Mouse (Mus musculus) myocyte (in vitro differentiated cells): ENCODE results near the gene Olfr73. TPM values are rescaled to one million over a fixed set of nuclear protein-coding genes. Genes with fewer than 3 reads are reported as not detected.

Experiments
- H3K27me3 ChIP-seq: one replicate; pipeline ENCODE4 v1.6.1; 2011; ENCODE audit not compliant: control insufficient read depth, insufficient read depth, insufficient read length
- H3K36me3 ChIP-seq: one replicate; pipeline ENCODE4 v1.6.1; 2011; ENCODE audit not compliant: control insufficient read depth, insufficient read depth
- H3K4me2 ChIP-seq: one replicate; pipeline ENCODE4 v1.6.1; 2011; ENCODE audit warnings: low read depth, control low read depth
- H3K4me3 ChIP-seq: one replicate; pipeline ENCODE4 v1.5.1; 2011; ENCODE audit warnings: mild to moderate bottlenecking, control low read depth, moderate library complexity
- H3K79me2 ChIP-seq: one replicate; pipeline ENCODE4 v1.6.1; 2011; ENCODE audit not compliant: control insufficient read depth, insufficient read depth
- H3ac ChIP-seq: one replicate; pipeline ENCODE4 v1.6.1; 2011; ENCODE audit not compliant: control insufficient read depth, insufficient read length
- CEBPB ChIP-seq: IDR thresholded peaks from 2 replicates; pipeline ENCODE4 v1.6.1; 2011; ENCODE audit warnings: mild to moderate bottlenecking, moderate library complexity; ENCODE audit not compliant: poor library complexity, insufficient read depth, severe bottlenecking
- E2F4 ChIP-seq: IDR thresholded peaks from one replicate; pipeline ENCODE4 v1.6.1; 2011; ENCODE audit warnings: mild to moderate bottlenecking, control low read depth, moderate library complexity; ENCODE audit not compliant: insufficient read depth
- MAX ChIP-seq: IDR thresholded peaks from one replicate; pipeline ENCODE4 v1.6.1; 2011; ENCODE audit warnings: low read depth, mild to moderate bottlenecking, control low read depth
- MYOD1 ChIP-seq, 3 experiments: IDR thresholded peaks; one replicate each; pipeline ENCODE4 v1.6.1; 2011; ENCODE audit warnings: control low read depth in 2 of 3, low read depth in 2 of 3, mild to moderate bottlenecking in 2 of 3, moderate library complexity in 1 of 3; ENCODE audit not compliant: insufficient read length in 2 of 3, control insufficient read depth in 1 of 3
- MYOG ChIP-seq, 3 experiments: IDR thresholded peaks; one replicate each; pipeline ENCODE4 v1.6.1; 2011; ENCODE audit warnings: control low read depth in 2 of 3, low read depth in 2 of 3, mild to moderate bottlenecking in 2 of 3; ENCODE audit not compliant: insufficient read length in 2 of 3, control insufficient read depth in 1 of 3, insufficient read depth in 1 of 3
- POLR2A ChIP-seq: IDR thresholded peaks from one replicate; pipeline ENCODE4 v1.6.1; 2011; ENCODE audit warnings: low read depth, mild to moderate bottlenecking, control low read depth, moderate library complexity; ENCODE audit not compliant: insufficient read length
- POLR2AphosphoS2 ChIP-seq: IDR thresholded peaks from one replicate; pipeline ENCODE4 v1.6.1; 2011; ENCODE audit warnings: low read depth, control low read depth; ENCODE audit not compliant: insufficient read length
- REST ChIP-seq: IDR thresholded peaks from one replicate; pipeline ENCODE4 v1.6.1; 2011; ENCODE audit warnings: mild to moderate bottlenecking, control low read depth, moderate library complexity; ENCODE audit not compliant: insufficient read depth, insufficient read length
- SRF ChIP-seq: IDR thresholded peaks from one replicate; pipeline ENCODE4 v1.6.1; 2011; ENCODE audit warnings: low read depth; ENCODE audit not compliant: control insufficient read depth, insufficient read length
- TCF12 ChIP-seq: IDR thresholded peaks from one replicate; pipeline ENCODE4 v1.6.1; 2011; ENCODE audit warnings: mild to moderate bottlenecking, control low read depth; ENCODE audit not compliant: poor library complexity, insufficient read depth, severe bottlenecking
- TCF3 ChIP-seq: IDR thresholded peaks from one replicate; pipeline ENCODE4 v1.6.1; 2011; ENCODE audit warnings: low read depth, control low read depth; ENCODE audit not compliant: insufficient read length
- USF1 ChIP-seq: IDR thresholded peaks from one replicate; pipeline ENCODE4 v1.6.1; 2011; ENCODE audit warnings: low read depth, mild to moderate bottlenecking, control low read depth, moderate library complexity
- polyA plus RNA-seq: library from polyadenylated mRNA; unstranded; fragments of >200 nt; fragmentation: generic; extraction: Trizol; gene quantifications from one replicate; pipeline ENCODE4 v1.2.1, GENCODE M21; 2012; ENCODE audit warnings: missing spikeins

Gene Olfr73
- polyA plus RNA-seq, 1 experiment, result not detected

- Histone ChIP-seq H3K4me3 (no peak within 1 kb of the TSS), H3K27me3 (no peaks in the 10 kb centered on the region), H3K79me2 (no peaks in the 10 kb centered on the region), H3K4me2 (no peak within 1 kb of the TSS), H3K36me3 (no peaks in the 10 kb centered on the region), H3ac (no peak within 1 kb of the TSS)
- no peak for TF ChIP-seq CEBPB
- no peak for TF ChIP-seq MAX
- TF ChIP-seq MYOG (IDR thresholded peaks at IDR 0.05; ENCODE audit: control insufficient read depth in 1 of 3, insufficient read depth in 1 of 3, insufficient read length in 2 of 3, low read depth in 2 of 3), result no peak
- no peak for TF ChIP-seq POLR2AphosphoS2
- TF ChIP-seq E2F4, result no peak
- TF ChIP-seq POLR2A, result no peak
- no peak for TF ChIP-seq MYOD1 (IDR thresholded peaks at IDR 0.05; ENCODE audit: control insufficient read depth in 1 of 3, insufficient read length in 2 of 3, low read depth in 2 of 3)
- TF ChIP-seq SRF, result no peak
- no peak for TF ChIP-seq USF1
- no peak for TF ChIP-seq TCF12
- TF ChIP-seq TCF3, result no peak
- TF ChIP-seq REST, result no peak
Measured at GRCm38 (mm10) chr2:87989813-87990212, 47.7 kb downstream of the Olfr73 start, which contains the start of gene Olfr1158. Gene Olfr1158 (plus strand): TSS chr2:87990113.

Other genes starting within 250 kb of the Olfr73 start
- gene Olfr1143, start 237.1 kb downstream of the Olfr73 start, polyA plus RNA-seq, result not detected
- not detected for gene Olfr1145, start 227.9 kb downstream of the Olfr73 start, polyA plus RNA-seq
- not detected for gene Olfr1148, start 207.2 kb downstream of the Olfr73 start, polyA plus RNA-seq
- gene Olfr1150-ps1, start 193.7 kb downstream of the Olfr73 start, polyA plus RNA-seq, result not detected
- gene Olfr1151, start 181.8 kb downstream of the Olfr73 start, polyA plus RNA-seq, result not detected
- gene Olfr1152, start 171.2 kb downstream of the Olfr73 start, polyA plus RNA-seq, result not detected
- gene Olfr1153, start 142.7 kb downstream of the Olfr73 start, polyA plus RNA-seq, result not detected
- gene Olfr1154, start 132.5 kb downstream of the Olfr73 start, polyA plus RNA-seq, result not detected
- not detected for gene Olfr1155, start 92.6 kb downstream of the Olfr73 start, polyA plus RNA-seq
- gene Olfr1156, start 84.6 kb downstream of the Olfr73 start, polyA plus RNA-seq, result not detected
- not detected for gene Olfr1157, start 69.4 kb downstream of the Olfr73 start, polyA plus RNA-seq
- gene Olfr74, start 63.0 kb downstream of the Olfr73 start, polyA plus RNA-seq, result not detected
- not detected for gene Olfr1158, start 47.6 kb downstream of the Olfr73 start, polyA plus RNA-seq
- not detected for gene Olfr1160, start 29.4 kb downstream of the Olfr73 start, polyA plus RNA-seq
- gene Olfr1161, start 14.9 kb downstream of the Olfr73 start, polyA plus RNA-seq, result not detected
- not detected for gene Olfr1162, start 13.4 kb upstream of the Olfr73 start, polyA plus RNA-seq
- gene Olfr1163, start 34.1 kb upstream of the Olfr73 start, polyA plus RNA-seq, result not detected
- not detected for gene Olfr1164, start 56.3 kb upstream of the Olfr73 start, polyA plus RNA-seq
- gene Olfr1166, start 90.6 kb upstream of the Olfr73 start, polyA plus RNA-seq, result not detected
- gene Olfr1167, start 117.5 kb upstream of the Olfr73 start, polyA plus RNA-seq, result not detected
- gene Olfr1168, start 144.2 kb upstream of the Olfr73 start, polyA plus RNA-seq, result not detected
- not detected for gene Olfr1170, start 190.6 kb upstream of the Olfr73 start, polyA plus RNA-seq
- not detected for gene Olfr1173, start 242.2 kb upstream of the Olfr73 start, polyA plus RNA-seq